Mouse (Mus musculus) hindbrain, embryonic 13.5 days (tissue): ENCODE measurements at regions not wholly inside any gene's neighbourhood (a gene's known extent, or its start where the extent isn't known, plus 50 kb on each side); places are given as distances from the start of the nearest gene placed in this dataset.
"Not testable (repeated sequence)": the region's sequence is repeated elsewhere in the genome, so short reads cannot be mapped to it uniquely, and the experiment has no call there.

ENCODE experiments used
- ATAC-seq: fragments of 200-750 bp; cut with Nextera tagmentation; 2 replicates; pipeline ENCODE4 v1.8.0; 2017; ENCODE audit warnings: moderate TSS enrichment; ENCODE audit not compliant: low FRiP score
- H3K27ac ChIP-seq: fragments of 300-500 bp; sonication (generic); 2 replicates; pipeline ENCODE4 v1.5.1; 2015; ENCODE audit warnings: inconsistent platforms, mild to moderate bottlenecking, moderate library complexity
- H3K27me3 ChIP-seq: fragments of 300-500 bp; sonication (generic); 2 replicates; pipeline ENCODE4 v1.6.1; 2015; ENCODE audit warnings: mild to moderate bottlenecking, inconsistent platforms
- H3K36me3 ChIP-seq: fragments of 300-500 bp; sonication (generic); 2 replicates; pipeline ENCODE4 v1.6.1; 2015; ENCODE audit warnings: mild to moderate bottlenecking, inconsistent platforms
- H3K4me1 ChIP-seq: fragments of 300-500 bp; sonication (generic); replicated peaks from 2 replicates; pipeline ENCODE4 v1.6.1; 2015; ENCODE audit warnings: inconsistent platforms
- H3K4me2 ChIP-seq: fragments of 300-500 bp; sonication (generic); 2 replicates; pipeline ENCODE4 v1.6.1; 2015; ENCODE audit warnings: inconsistent platforms, mild to moderate bottlenecking, moderate library complexity
- H3K4me3 ChIP-seq: fragments of 300-500 bp; sonication (generic); 2 replicates; pipeline ENCODE4 v1.5.1; 2015; ENCODE audit warnings: mild to moderate bottlenecking, inconsistent platforms
- H3K9ac ChIP-seq: fragments of 300-500 bp; sonication (generic); 2 replicates; pipeline ENCODE4 v1.6.1; 2015; ENCODE audit warnings: mild to moderate bottlenecking, inconsistent platforms
- H3K9me3 ChIP-seq: fragments of 300-500 bp; sonication (generic); 2 replicates; pipeline ENCODE4 v1.6.1; 2016; ENCODE audit warnings: inconsistent platforms
- WGBS: fragments of 180-500 bp; shearing (Covaris S2); methylation state at CpG from one replicate; pipeline ENCODE4 v1.1.7; 2015; 5-methylcytosine and 5-hydroxymethylcytosine counted together

DNA sequence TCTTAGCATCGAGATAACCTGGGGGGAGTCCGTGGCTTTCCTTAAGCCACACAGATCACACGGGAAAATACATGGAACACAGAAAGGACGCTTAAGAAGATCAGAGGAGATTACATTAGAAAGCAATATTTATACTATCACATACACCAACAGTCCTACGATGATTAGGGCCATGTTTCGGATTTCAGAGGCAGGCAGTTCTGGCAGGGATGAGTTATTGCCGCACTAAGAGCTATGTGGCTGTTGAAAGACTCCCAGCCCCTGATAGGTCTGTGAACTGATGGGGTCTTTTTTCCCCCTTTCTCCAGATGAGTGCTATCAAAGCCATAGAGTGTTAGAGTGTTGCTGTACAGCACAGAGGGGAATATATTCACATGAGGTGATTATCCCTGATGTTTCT, 358.6 kb upstream of the Hand2 start:
- Histone ChIP-seq H3K4me2 (no peak overlapping the region), H3K9me3 (no peaks in the 10 kb centered on the region), H3K4me3 (no peak overlapping the region), H3K27ac (no peak overlapping the region), H3K4me1 (no peaks in the 10 kb centered on the region), H3K27me3 (no peaks in the 10 kb centered on the region), H3K9ac (no peak overlapping the region), H3K36me3 (no peaks in the 10 kb centered on the region)
- no peak for ATAC-seq
- 87% methylated on average over 7 of the region's 7 CpGs for WGBS

DNA sequence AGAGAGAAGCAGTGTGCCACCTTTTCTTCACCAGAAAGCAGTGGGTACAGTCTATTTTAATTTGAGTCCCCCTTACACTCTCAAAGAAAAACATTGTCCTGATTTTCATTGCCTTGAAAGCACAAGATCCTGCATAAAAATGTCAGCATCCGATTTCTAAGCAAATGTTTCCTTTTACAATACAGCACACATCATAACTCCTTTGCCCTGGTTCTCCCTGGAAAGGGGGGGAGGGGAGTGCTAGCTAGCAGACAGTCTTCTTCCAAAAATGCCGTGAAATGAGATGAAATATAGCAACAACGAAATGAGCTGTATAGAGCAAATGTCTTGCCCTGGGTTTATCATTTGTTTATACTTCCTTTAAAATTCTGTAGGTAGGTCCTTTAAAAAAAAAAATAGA, 350.5 kb upstream of the Hand2 start:
- 78% methylated on average over 3 of the region's 3 CpGs for WGBS

DNA sequence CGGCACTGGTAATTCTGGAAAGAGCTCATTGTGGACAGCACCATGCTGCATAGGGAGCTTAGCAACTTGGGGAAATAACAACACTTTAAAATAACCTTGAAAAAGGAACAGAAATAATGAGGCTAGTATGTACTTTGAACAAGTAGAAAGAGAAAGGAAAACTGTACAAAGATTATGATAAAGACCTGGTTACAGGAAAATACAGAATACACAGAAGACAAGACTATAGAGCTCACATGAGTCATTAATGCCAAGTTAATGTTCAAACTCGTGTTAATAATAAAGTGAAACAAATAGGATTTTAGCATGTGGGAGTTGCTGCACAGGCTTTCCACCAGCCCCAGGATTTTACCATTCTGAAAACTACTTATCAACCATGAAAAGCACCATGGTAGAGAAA, 341.8 kb upstream of the Hand2 start:
- Histone ChIP-seq H3K9me3 (no peaks in the 10 kb centered on the region), H3K4me2 (no peak overlapping the region), H3K36me3 (no peaks in the 10 kb centered on the region), H3K9ac (no peak overlapping the region), H3K27me3 (no peaks in the 10 kb centered on the region), H3K27ac (no peak overlapping the region), H3K4me3 (no peak overlapping the region), H3K4me1 (no peaks in the 10 kb centered on the region)
- ATAC-seq, result no peak
- 73% methylated on average over 2 of the region's 2 CpGs for WGBS

More for the DNA sequence above, 350.5 kb upstream of the Hand2 start:
- ATAC-seq, result no peak
- Histone ChIP-seq H3K4me1 (no peaks in the 10 kb centered on the region), H3K4me2 (no peak overlapping the region), H3K9ac (no peak overlapping the region), H3K4me3 (no peak overlapping the region), H3K36me3 (no peaks in the 10 kb centered on the region), H3K27me3 (no peaks in the 10 kb centered on the region), H3K27ac (no peak overlapping the region), H3K9me3 (no peaks in the 10 kb centered on the region)

DNA sequence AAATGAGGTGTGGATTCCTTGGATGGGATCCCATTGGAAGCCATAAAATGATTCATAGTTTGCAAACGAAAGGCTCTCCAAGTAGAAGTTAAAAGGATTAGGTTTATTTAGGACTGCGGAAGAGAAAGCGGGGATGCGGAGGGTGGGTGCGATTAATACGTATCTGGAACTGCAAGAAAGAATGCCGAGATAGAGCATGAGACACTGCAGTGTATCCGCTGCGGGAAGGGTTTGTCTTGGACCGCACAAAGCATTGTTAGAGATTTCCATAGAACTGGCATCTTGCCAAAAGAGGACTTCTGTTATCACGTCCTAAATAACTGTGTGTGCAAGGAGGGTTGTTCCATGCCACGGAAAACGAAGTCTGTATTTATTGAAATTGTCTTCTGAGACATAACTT, 341.4 kb upstream of the Hand2 start:
- WGBS, result 86% methylated on average over 13 of the region's 13 CpGs
- Histone ChIP-seq H3K9ac (no peak overlapping the region), H3K36me3 (no peaks in the 10 kb centered on the region), H3K4me1 (no peaks in the 10 kb centered on the region), H3K9me3 (no peaks in the 10 kb centered on the region), H3K4me2 (no peak overlapping the region), H3K27ac (no peak overlapping the region), H3K4me3 (no peak overlapping the region), H3K27me3 (no peaks in the 10 kb centered on the region)
- ATAC-seq, result no peak

DNA sequence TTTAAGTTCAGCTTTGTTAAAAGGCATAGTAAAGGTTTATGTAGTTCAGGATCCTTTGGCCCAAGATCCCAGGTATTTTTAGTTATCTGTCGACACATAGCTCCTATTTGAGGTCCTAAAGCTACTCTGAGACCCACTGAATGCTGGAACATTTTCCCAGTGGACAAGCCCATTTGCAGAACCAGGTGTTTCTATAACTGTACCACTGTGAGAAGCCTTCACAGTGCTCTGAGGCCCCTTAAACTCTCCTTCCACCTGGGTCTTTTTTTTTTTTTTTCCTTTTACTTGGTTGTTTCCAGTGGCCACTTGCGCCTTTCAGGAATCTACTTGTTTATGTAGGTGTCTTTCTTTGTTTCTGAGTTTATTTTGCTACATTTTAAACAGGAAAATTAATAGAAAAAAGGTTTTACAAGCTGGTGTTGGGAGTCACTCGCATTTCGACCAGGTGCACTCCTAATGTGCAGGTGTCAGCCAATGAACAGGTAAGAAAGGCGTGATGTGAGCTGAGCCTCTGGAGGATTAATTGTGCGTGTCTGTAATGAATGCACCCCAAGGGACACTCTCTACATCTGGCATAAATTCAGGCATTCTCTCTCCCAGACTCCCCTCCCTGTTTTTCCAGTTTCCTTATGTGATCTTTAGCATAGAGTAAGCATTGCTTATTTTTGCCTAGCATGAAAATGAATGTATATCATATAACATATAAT, 310.3 kb upstream of the Hand2 start:
- Histone ChIP-seq H3K9ac (no peak overlapping the region), H3K9me3 (no peaks in the 10 kb centered on the region), H3K36me3 (no peaks in the 10 kb centered on the region), H3K4me3 (no peak overlapping the region), H3K4me2 (no peak overlapping the region), H3K27ac (no peak overlapping the region), H3K4me1 (no peaks in the 10 kb centered on the region), H3K27me3 (no peaks in the 10 kb centered on the region)
- ATAC-seq, result no peak
- 69% methylated on average over 6 of the region's 6 CpGs for WGBS

DNA sequence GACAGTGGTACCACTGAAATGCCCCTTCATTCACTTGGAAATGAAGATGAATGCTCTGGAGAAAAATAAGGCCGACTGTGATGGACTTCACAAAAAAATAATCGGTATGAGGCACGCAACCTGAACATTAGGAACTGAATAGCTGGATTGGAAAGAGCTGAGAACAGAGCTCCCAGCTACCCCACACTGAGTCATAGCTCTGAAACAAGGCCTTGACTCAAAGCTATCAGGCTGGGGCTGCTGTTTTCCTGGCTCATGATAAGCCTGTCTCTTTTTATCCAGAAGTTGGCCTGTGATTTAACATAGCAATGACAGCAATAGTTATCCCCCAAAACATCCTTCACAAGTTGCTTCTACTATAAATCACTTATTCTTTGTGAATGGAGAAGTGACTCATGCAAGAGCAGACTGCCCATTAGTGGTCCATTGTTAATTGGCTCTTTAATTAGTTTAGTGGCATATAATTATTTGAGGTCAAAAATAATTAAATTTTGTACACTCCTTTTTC, 306.9 kb upstream of the Hand2 start:
- Histone ChIP-seq H3K4me3 (no peak overlapping the region), H3K36me3 (no peaks in the 10 kb centered on the region), H3K4me1 (no peaks in the 10 kb centered on the region), H3K9me3 (no peaks in the 10 kb centered on the region), H3K9ac (no peak overlapping the region), H3K27ac (no peak overlapping the region), H3K27me3 (no peaks in the 10 kb centered on the region), H3K4me2 (no peak overlapping the region)
- ATAC-seq, result no peak
- 63% methylated on average over 3 of the region's 3 CpGs for WGBS

DNA sequence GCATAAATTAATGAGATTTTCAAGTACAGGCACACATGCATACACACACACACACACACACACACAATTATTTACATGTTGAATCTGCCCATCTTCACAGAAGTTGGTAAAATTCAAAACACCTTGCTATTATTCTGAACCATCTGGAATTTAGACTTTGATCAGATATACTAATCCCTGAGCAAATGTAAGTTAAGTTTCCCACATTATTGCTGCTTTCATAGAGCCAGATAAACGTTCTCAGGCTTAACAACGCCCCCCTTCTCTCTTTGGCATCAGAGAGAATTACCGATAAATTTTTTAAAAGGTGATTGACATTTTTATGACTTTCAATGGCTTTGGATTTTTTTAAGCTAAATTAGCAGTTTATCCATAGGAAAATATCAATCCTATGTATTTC, 304.5 kb upstream of the Hand2 start:
- WGBS, result 86% methylated on average over 3 of the region's 3 CpGs

DNA sequence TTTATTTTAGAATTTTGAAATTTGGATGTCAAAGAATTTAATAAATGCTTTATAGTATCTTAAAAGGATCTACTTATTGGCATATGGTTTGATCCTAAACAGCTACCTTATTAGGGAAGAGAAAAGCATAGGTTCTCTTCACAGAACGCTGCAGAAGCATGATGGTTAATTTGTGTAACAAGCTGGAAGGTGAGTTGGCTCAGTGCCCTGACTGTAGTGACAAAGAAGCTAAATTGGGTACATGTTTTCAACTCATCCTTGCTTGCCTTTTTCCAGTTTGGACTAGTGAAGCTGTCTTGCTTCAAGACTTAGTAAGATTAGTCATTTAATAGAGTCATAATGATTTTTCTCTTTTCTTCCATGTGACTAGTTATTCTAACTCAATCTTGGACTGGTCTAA, 292.7 kb upstream of the Hand2 start:
- not testable (repeated sequence) for H3K4me2 ChIP-seq, H3K4me1 ChIP-seq, H3K4me3 ChIP-seq, H3K27ac ChIP-seq, H3K36me3 ChIP-seq, H3K27me3 ChIP-seq, ATAC-seq, H3K9me3 ChIP-seq, H3K9ac ChIP-seq
- WGBS, result 96% methylated on average over 1 of the region's 1 CpGs

More for the DNA sequence above, 304.5 kb upstream of the Hand2 start:
- no peaks in the 10 kb centered on the region for H3K27me3 ChIP-seq
- H3K4me1 ChIP-seq, result no peaks in the 10 kb centered on the region
- no peaks in the 10 kb centered on the region for H3K36me3 ChIP-seq
- no peak for ATAC-seq
- no peak overlapping the region for H3K4me2 ChIP-seq
- no peaks in the 10 kb centered on the region for H3K9me3 ChIP-seq
- H3K9ac ChIP-seq, result no peak overlapping the region
- H3K4me3 ChIP-seq, result no peak overlapping the region
- no peak overlapping the region for H3K27ac ChIP-seq

DNA sequence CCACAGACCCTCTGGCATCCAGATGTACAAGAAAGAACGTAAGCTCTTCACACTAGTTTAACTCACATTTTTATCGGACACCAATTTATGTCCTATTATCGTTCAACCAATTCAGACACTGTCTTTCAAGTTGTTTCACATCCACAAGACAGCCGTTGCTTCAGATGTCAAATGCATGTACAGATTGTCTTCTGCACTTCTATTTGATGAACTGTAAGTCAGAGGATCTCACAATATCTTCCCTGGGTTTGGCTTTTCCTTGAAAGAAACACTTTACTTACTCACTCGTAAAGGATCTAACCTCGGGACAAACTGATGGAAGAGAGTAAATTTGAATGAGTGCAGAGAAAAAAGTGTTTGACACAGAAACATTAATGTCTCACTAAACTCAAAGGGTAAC, 272.3 kb upstream of the Hand2 start:
- no peak for ATAC-seq

DNA sequence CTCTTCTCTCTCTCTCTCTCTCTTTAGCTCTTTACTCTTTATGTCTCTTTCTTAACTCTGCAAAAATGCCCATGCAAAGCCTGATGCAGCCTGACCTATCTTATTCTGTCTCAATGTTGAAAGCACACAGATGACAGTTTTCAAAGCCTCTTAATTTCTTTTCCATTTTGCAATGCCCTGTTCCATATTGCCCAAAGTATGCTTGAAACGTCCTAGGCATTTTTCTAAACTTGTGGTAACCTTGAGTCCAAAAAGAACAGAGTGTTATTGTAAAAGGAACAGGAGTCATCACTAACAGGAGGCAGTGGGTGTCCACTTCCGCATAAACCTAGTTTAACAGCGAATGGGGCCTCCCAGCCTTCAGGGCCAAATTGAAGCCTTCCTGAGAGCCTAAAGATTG, 271.9 kb upstream of the Hand2 start:
- H3K27ac ChIP-seq, result no peak overlapping the region
- ATAC-seq, result no peak
- H3K9me3 ChIP-seq, result no peaks in the 10 kb centered on the region
- no peaks in the 10 kb centered on the region for H3K27me3 ChIP-seq
- H3K9ac ChIP-seq, result no peak overlapping the region
- 79% methylated on average over 3 of the region's 3 CpGs for WGBS
- H3K4me2 ChIP-seq, result no peak overlapping the region
- H3K4me3 ChIP-seq, result no peak overlapping the region
- H3K4me1 ChIP-seq, result no peaks in the 10 kb centered on the region
- H3K36me3 ChIP-seq, result no peaks in the 10 kb centered on the region

More for the DNA sequence above, 272.3 kb upstream of the Hand2 start:
- H3K36me3 ChIP-seq, result no peaks in the 10 kb centered on the region
- no peak overlapping the region for H3K27ac ChIP-seq
- no peak overlapping the region for H3K4me3 ChIP-seq
- no peaks in the 10 kb centered on the region for H3K4me1 ChIP-seq
- H3K9ac ChIP-seq, result no peak overlapping the region
- H3K4me2 ChIP-seq, result no peak overlapping the region
- H3K9me3 ChIP-seq, result no peaks in the 10 kb centered on the region
- no peaks in the 10 kb centered on the region for H3K27me3 ChIP-seq
- 89% methylated on average over 6 of the region's 6 CpGs for WGBS

DNA sequence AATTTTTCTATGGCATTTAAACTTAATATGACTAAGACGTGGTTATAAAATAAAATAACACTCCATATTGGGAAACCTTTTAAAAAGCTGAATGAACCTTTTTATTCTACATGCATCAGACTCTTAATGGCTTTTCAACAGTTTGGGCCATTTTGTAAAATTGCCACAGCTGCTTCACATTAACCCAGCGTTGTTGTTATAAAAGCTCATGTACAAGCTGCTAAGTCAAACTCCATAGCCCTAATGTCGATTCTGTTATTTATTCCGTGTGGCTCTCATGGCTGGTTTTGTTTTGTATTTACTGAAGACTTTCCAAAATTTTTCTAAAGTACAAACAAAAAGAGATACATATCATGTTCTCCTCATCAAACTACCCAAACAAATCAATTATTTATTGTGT, 268.1 kb upstream of the Hand2 start:
- Histone ChIP-seq H3K9ac (no peak overlapping the region), H3K36me3 (no peaks in the 10 kb centered on the region), H3K27ac (no peak overlapping the region), H3K4me2 (no peak overlapping the region), H3K9me3 (no peaks in the 10 kb centered on the region), H3K27me3 (no peaks in the 10 kb centered on the region), H3K4me1 (no peaks in the 10 kb centered on the region), H3K4me3 (no peak overlapping the region)
- WGBS, result 75% methylated on average over 4 of the region's 4 CpGs
- no peak for ATAC-seq

DNA sequence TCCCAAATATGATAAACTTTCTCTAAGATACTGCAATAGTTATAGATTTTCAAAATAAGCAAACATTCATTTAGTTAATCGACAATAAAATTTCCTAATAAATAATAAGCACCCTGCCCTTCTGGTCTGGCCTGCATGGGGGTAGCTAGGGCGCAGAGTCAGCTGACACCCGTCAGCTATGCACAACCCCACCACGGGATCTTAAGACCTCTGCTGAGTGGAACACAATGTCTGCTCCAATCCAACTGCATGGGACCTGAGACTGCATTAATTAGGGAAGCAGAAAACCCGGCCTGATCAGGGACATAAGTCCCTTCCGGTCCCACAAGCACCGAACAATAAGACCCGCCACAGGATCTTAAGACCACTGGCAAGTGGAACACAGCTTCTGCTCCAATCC, 243.8 kb upstream of the Hand2 start:
- no peak for ATAC-seq
- no peaks in the 10 kb centered on the region for H3K27me3 ChIP-seq
- H3K9me3 ChIP-seq, result no peaks in the 10 kb centered on the region
- H3K36me3 ChIP-seq, result no peaks in the 10 kb centered on the region
- H3K9ac ChIP-seq, result no peak overlapping the region
- WGBS, result 80% methylated on average over 8 of the region's 8 CpGs
- H3K4me2 ChIP-seq, result no peak overlapping the region
- no peaks in the 10 kb centered on the region for H3K4me1 ChIP-seq
- H3K4me3 ChIP-seq, result no peak overlapping the region
- H3K27ac ChIP-seq, result no peak overlapping the region

DNA sequence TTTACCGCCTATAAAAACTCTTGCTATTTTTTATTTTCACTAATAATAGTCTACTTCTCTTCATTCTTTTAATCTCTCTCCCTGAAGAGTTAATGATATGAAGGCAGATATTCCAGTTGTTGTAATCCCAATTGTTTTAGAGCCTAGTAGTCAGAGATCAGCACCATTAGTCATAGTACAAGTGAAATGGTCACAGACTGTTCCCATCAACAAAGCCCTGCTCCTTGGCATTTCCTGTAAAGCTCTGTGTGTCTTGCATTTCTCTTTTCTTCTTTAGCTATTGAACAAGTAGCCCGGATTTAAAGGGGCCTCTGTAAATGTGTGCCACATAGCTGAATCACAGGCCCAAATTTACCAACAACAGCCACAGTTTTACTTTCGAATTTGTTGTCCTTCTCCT, 234.0 kb upstream of the Hand2 start:
- Histone ChIP-seq H3K27ac (no peak overlapping the region), H3K4me2 (no peak overlapping the region), H3K9ac (no peak overlapping the region), H3K27me3 (no peaks in the 10 kb centered on the region), H3K9me3 (no peaks in the 10 kb centered on the region), H3K36me3 (no peaks in the 10 kb centered on the region), H3K4me3 (no peak overlapping the region), H3K4me1 (no peaks in the 10 kb centered on the region)
- WGBS, result 73% methylated on average over 3 of the region's 3 CpGs
- ATAC-seq, result no peak
